Mouse (Mus musculus): ENCODE data around the gene Hist1h2ad. TPM values are rescaled to one million over a fixed set of nuclear protein-coding genes. Genes with fewer than 3 reads are reported as not detected.

Hist1h2ad gene
- total and polyA plus RNA-seq, 3 experiments = 13.2 to 744 TPM; not detected in 1

DNA sequence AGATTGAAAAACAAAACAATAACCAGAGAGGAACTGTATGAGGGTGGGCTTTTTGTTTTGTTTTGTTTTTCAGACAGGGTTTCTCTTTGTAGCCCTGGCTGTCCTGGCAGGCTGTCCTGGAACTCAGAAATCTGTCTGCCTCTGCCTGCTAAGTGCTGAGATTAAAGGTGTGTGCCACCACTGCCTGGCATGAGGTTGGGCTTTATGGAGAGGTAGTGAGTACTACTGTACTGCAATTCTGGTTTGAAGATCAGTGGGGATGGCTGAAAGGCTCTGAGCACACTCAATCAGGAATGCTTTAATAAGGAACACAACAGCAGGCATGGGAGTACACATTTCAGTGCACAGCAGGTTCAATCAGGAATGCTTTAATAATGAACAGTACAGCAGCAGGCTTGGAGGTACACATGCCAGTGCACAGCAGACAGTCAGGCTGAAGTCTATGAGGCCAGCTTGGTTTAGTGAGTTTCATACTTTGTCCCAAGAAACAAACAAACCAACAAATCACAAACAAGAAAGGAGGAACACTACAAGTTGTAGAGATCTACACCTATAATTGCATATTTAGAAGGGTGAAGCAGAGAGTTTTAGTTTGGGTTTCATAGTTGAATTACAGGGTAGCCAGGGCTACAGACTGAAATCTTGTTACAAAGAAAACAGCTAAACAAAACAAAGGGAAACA is 9.3 kb downstream of the Hist1h2ad start:
- H3K4me3 ChIP-seq (replicated peaks in 1 of 3; ENCODE audit: low read depth in 2 of 3, low read length in 2 of 3, poor library complexity in 1 of 3) = peak overlapping the region in 1 of 3 experiments; percentile 9
- no peaks in the 10 kb centered on the region for H3K36me3 ChIP-seq (replicated peaks in 1 of 2; ENCODE audit: control insufficient read depth in 1 of 2, insufficient read depth in 1 of 2, low read length in 1 of 2)
- dilution Hi-C loops (cut with MboI; ENCODE audit: extremely low pct_ligation_motif_present, extremely low pct_unique_long_range_greater_than_20kb, low sequenced_read_pairs) (no loop called here), in situ Hi-C loops (cut with MboI; ENCODE audit: low pct_ligation_motif_present, low pct_unique_long_range_greater_than_20kb, low sequenced_read_pairs) (no loop called here)
- DNase-seq (ENCODE audit: extremely low read depth) = peak; percentile 37
- no peaks in the 10 kb centered on the region for H3K79me2 ChIP-seq (replicated peaks; ENCODE audit: control insufficient read depth, extremely low read depth, insufficient read depth, poor library complexity, severe bottlenecking)
- peak overlapping the region; percentile 93 for H3K27ac ChIP-seq (ENCODE audit: insufficient read depth, low read depth)
- peak overlapping the region; percentile 78 for H3K4me2 ChIP-seq (ENCODE audit: insufficient read depth, low read depth, poor library complexity, severe bottlenecking)
- 0 out of 2 replicates have a peak, but pooled peaks have one; percentile 19 for TF ChIP-seq POLR2A (IDR thresholded peaks at IDR 0.05; ENCODE audit: low read depth, low read length)
- no peak for TF ChIP-seq KAT2A (IDR thresholded peaks at IDR 0.05; ENCODE audit: insufficient replicate concordance, low read length)
- no peak for TF ChIP-seq POLR2AphosphoS2 (IDR thresholded peaks at IDR 0.05; ENCODE audit: low read depth, low read length)
- no peak for TF ChIP-seq IRF4 (IDR thresholded peaks at IDR 0.05; ENCODE audit: low read depth, low read length)
- H3K27me3 ChIP-seq (replicated peaks) = no peaks in the 10 kb centered on the region
- H3K4me1 ChIP-seq (ENCODE audit: control insufficient read depth in 1 of 2, insufficient read depth in 2 of 2) = peaks cover 3 to 39% of the 10 kb centered on the region in 2 experiments
- H3K9me3 ChIP-seq (replicated peaks; ENCODE audit: low read length) = no peaks in the 10 kb centered on the region
- H3K9ac ChIP-seq (ENCODE audit: insufficient read depth, low read depth) = peak overlapping the region; percentile 98

- no peak for TF ChIP-seq POLR2A (IDR thresholded peaks at IDR 0.05; ENCODE audit: low read depth, low read length)
- TF ChIP-seq ELF1 (IDR thresholded peaks at IDR 0.05; ENCODE audit: low read depth, low read length) = peak; percentile 37; the same call in 1 of the 2 replicates
- dilution Hi-C loops (cut with MboI; ENCODE audit: extremely low pct_ligation_motif_present, extremely low pct_unique_long_range_greater_than_20kb, low sequenced_read_pairs) (no loop called here), in situ Hi-C loops (cut with MboI; ENCODE audit: low pct_ligation_motif_present, low pct_unique_long_range_greater_than_20kb, low sequenced_read_pairs) (no loop called here)
- peak overlapping the region; percentile 86 for H3K27ac ChIP-seq (ENCODE audit: insufficient read depth, low read depth)
- H3K9me3 ChIP-seq (replicated peaks; ENCODE audit: low read length) = no peaks in the 10 kb centered on the region
- peak overlapping the region; percentile 98 for H3K9ac ChIP-seq (ENCODE audit: insufficient read depth, low read depth)
- peaks cover 3 to 47% of the 10 kb centered on the region in 2 experiments for H3K4me1 ChIP-seq (ENCODE audit: control insufficient read depth in 1 of 2, insufficient read depth in 2 of 2)
- H3K4me2 ChIP-seq (ENCODE audit: insufficient read depth, low read depth, poor library complexity, severe bottlenecking) = peak overlapping the region; percentile 96
- no peaks in the 10 kb centered on the region for H3K36me3 ChIP-seq (replicated peaks in 1 of 2; ENCODE audit: control insufficient read depth in 1 of 2, insufficient read depth in 1 of 2, low read length in 1 of 2)
- H3K4me3 ChIP-seq (replicated peaks in 1 of 3; ENCODE audit: low read depth in 2 of 3, low read length in 2 of 3, poor library complexity in 1 of 3) = peak overlapping the region in 1 of 3 experiments; percentile 24
- H3K27me3 ChIP-seq (replicated peaks) = no peaks in the 10 kb centered on the region
- peak; percentile 52 for DNase-seq (ENCODE audit: extremely low read depth)
- no peaks in the 10 kb centered on the region for H3K79me2 ChIP-seq (replicated peaks; ENCODE audit: control insufficient read depth, extremely low read depth, insufficient read depth, poor library complexity, severe bottlenecking)
These were observed 10.2 kb downstream of the Hist1h2ad start for GRCm38 (mm10) chr13:23584331-23584730.

DNA sequence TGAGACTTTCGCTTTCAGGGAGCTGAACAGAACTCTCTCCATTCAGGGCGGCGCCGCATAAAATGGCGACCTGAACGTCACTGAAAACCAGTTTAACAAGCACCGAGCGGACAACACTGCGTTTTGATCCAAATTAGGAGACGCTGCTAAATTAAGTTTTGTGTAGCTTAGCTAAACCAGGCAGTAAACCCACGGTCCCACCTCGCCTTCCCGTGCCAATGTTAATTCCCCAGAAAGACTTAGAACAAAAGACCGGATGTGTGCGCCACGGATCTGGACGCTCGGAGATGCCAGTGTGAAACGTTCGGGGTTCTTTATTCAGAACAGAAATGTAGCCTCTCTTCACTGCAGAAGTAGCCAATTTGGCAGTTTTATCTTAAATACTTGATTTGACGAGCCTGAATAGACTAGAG is 10.9 kb downstream of the Hist1h2ad start:
- in situ Hi-C loops (cut with MboI; ENCODE audit: low pct_ligation_motif_present, low pct_unique_long_range_greater_than_20kb, low sequenced_read_pairs) (no loop called here), dilution Hi-C loops (cut with MboI; ENCODE audit: extremely low pct_ligation_motif_present, extremely low pct_unique_long_range_greater_than_20kb, low sequenced_read_pairs) (no loop called here)
- peak overlapping the region; percentile 98 for H3K9ac ChIP-seq (ENCODE audit: insufficient read depth, low read depth)
- peaks cover 3 to 49% of the 10 kb centered on the region in 2 experiments for H3K4me1 ChIP-seq (ENCODE audit: control insufficient read depth in 1 of 2, insufficient read depth in 2 of 2)
- peak overlapping the region; percentile 23 to 47 (median 45) for H3K4me3 ChIP-seq (replicated peaks in 1 of 3; ENCODE audit: low read depth in 2 of 3, low read length in 2 of 3, poor library complexity in 1 of 3)
- peak overlapping the region; percentile 94 for H3K27ac ChIP-seq (ENCODE audit: insufficient read depth, low read depth)
- no peaks in the 10 kb centered on the region for H3K9me3 ChIP-seq (replicated peaks; ENCODE audit: low read length)
- no peaks in the 10 kb centered on the region for H3K79me2 ChIP-seq (replicated peaks; ENCODE audit: control insufficient read depth, extremely low read depth, insufficient read depth, poor library complexity, severe bottlenecking)
- H3K4me2 ChIP-seq (ENCODE audit: insufficient read depth, low read depth, poor library complexity, severe bottlenecking) = peak overlapping the region; percentile 96
- peak; percentile 88 for DNase-seq (ENCODE audit: extremely low read depth)
- no peaks in the 10 kb centered on the region for H3K36me3 ChIP-seq (replicated peaks in 1 of 2; ENCODE audit: control insufficient read depth in 1 of 2, insufficient read depth in 1 of 2, low read length in 1 of 2)
- H3K27me3 ChIP-seq (replicated peaks) = no peaks in the 10 kb centered on the region
- TF ChIP-seq RCOR1 (conservative IDR thresholded peaks at IDR 0.05; ENCODE audit: low read depth, low read length) (no peak), NELFE (IDR thresholded peaks at IDR 0.05; ENCODE audit: low read depth, low read length) (peak; percentile 67), ZMIZ1 (IDR thresholded peaks at IDR 0.05; ENCODE audit: low read depth, low read length) (peak; percentile 95), BHLHE40 (IDR thresholded peaks at IDR 0.05; ENCODE audit: low read depth, low read length) (no peak; the same call in 1 of the 2 replicates), CHD2 (IDR thresholded peaks at IDR 0.05; ENCODE audit: low read length) (peak; percentile 84), SIN3A (IDR thresholded peaks at IDR 0.05; ENCODE audit: low read length) (peak; percentile 85), MAX (IDR thresholded peaks at IDR 0.05; ENCODE audit: low read length) (no peak), POLR2AphosphoS2 (IDR thresholded peaks at IDR 0.05; ENCODE audit: low read depth, low read length) (peak; percentile 100), NRF1 (IDR thresholded peaks at IDR 0.05; ENCODE audit: low read depth, low read length) (peak; percentile 42), IRF4 (IDR thresholded peaks at IDR 0.05; ENCODE audit: low read depth, low read length) (peak; percentile 48; the same call in 1 of the 2 replicates), ZKSCAN1 (IDR thresholded peaks at IDR 0.05; ENCODE audit: borderline replicate concordance, low read depth, low read length) (no peak), TBP (conservative IDR thresholded peaks at IDR 0.05; ENCODE audit: low read depth, low read length) (no peak; the same call in 1 of the 2 replicates), POLR2A (IDR thresholded peaks at IDR 0.05; ENCODE audit: low read depth, low read length) (peak; percentile 94), CHD1 (IDR thresholded peaks at IDR 0.05; ENCODE audit: low read depth, low read length) (peak; percentile 69), MEF2A (IDR thresholded peaks at IDR 0.05; ENCODE audit: borderline replicate concordance, low read depth, low read length) (peak; percentile 65; the same call in 1 of the 2 replicates), HCFC1 (IDR thresholded peaks at IDR 0.05; ENCODE audit: low read depth, low read length) (peak; percentile 37), SMC3 (IDR thresholded peaks at IDR 0.05; ENCODE audit: low read depth, low read length) (peak; percentile 18; the same call in 1 of the 2 replicates), E2F4 (IDR thresholded peaks at IDR 0.05; ENCODE audit: insufficient replicate concordance, low read depth, low read length) (no peak), JUND (conservative IDR thresholded peaks at IDR 0.05; ENCODE audit: low read depth, low read length) (0 out of 2 replicates have a peak, but pooled peaks have one; percentile 26), MAFK (IDR thresholded peaks at IDR 0.05; ENCODE audit: insufficient replicate concordance, low read length) (peak; percentile 51; the same call in 1 of the 2 replicates)

Data from CH12.LX (cell line).